Mouse (Mus musculus): ENCODE data around the gene Stxbp5l.

- no peak for TF ChIP-seq POLR2A (IDR thresholded peaks at IDR 0.05; ENCODE audit: low read depth, low read length)
- no peak for TF ChIP-seq CTCF (conservative IDR thresholded peaks at IDR 0.05; ENCODE audit: insufficient read depth, insufficient read length, low read depth, low read length)
These were observed 5.2 kb upstream of the Stxbp5l start for GRCm38 (mm10) chr16:37389964-37390363.
